Mouse (Mus musculus) lung, postnatal 0 days (tissue): ENCODE measurements around the gene 1700014D04Rik. TPM values are rescaled to one million over a fixed set of nuclear protein-coding genes. Genes with fewer than 3 reads are reported as not detected.
"Not testable (repeated sequence)": the region's sequence is repeated elsewhere in the genome, so short reads cannot be mapped to it uniquely, and the experiment has no call there.

ENCODE experiments used
- ATAC-seq: fragments of 200-750 bp; cut with Nextera tagmentation; 2 replicates; pipeline ENCODE4 v1.8.0; 2017; ENCODE audit warnings: moderate library complexity
- DNase-seq: peaks from one replicate; pipeline ENCODE4 v3.0.0-alpha.2; 2016; ENCODE audit warnings: low spot score
- H3K27ac ChIP-seq: fragments of 300-500 bp; sonication (generic); 2 replicates; pipeline ENCODE4 v1.5.1; 2014; ENCODE audit warnings: antibody characterized with exemption, mild to moderate bottlenecking, low read length, mixed read lengths
- H3K27me3 ChIP-seq: fragments of 300-500 bp; sonication (generic); replicated peaks from 2 replicates; pipeline ENCODE4 v1.6.1; 2014; ENCODE audit warnings: low read length, mixed read lengths; ENCODE audit not compliant: insufficient read depth
- H3K36me3 ChIP-seq: fragments of 300-500 bp; sonication (generic); 2 replicates; pipeline ENCODE4 v1.6.1; 2014; ENCODE audit warnings: low read length, mixed read lengths; ENCODE audit not compliant: insufficient read depth
- H3K4me1 ChIP-seq: fragments of 300-500 bp; sonication (generic); 2 replicates; pipeline ENCODE4 v1.6.1; 2014; ENCODE audit warnings: antibody characterized with exemption, low read depth, low read length, mixed read lengths; ENCODE audit not compliant: insufficient read depth
- H3K4me2 ChIP-seq: fragments of 300-500 bp; sonication (generic); replicated peaks from 2 replicates; pipeline ENCODE4 v1.6.1; 2014; ENCODE audit warnings: low read depth, mild to moderate bottlenecking, low read length, moderate library complexity, mixed read lengths
- H3K4me3 ChIP-seq: fragments of 300-500 bp; sonication (generic); 2 replicates; pipeline ENCODE4 v1.5.1; 2014; ENCODE audit warnings: low read depth, low read length
- H3K9ac ChIP-seq: fragments of 300-500 bp; sonication (generic); replicated peaks from 2 replicates; pipeline ENCODE4 v1.6.1; 2014; ENCODE audit warnings: low read depth, mild to moderate bottlenecking
- H3K9me3 ChIP-seq: fragments of 300-500 bp; sonication (generic); 2 replicates; pipeline ENCODE4 v1.6.1; 2016; ENCODE audit warnings: low read length, mixed read lengths
- CTCF ChIP-seq: IDR thresholded peaks from 2 replicates; pipeline ENCODE4 v1.5.1; 2016; ENCODE audit warnings: antibody characterized with exemption, mild to moderate bottlenecking
- EP300 ChIP-seq: IDR thresholded peaks from 2 replicates; pipeline ENCODE4 v1.6.1; 2016; ENCODE audit warnings: antibody characterized with exemption, mild to moderate bottlenecking, control low read depth
- WGBS: fragments of 180-500 bp; shearing (Covaris S2); extraction: QIAGEN DNeasy Blood & Tissue Kit; methylation state at CpG from one replicate; pipeline ENCODE4 v1.1.7; 2014; 5-methylcytosine and 5-hydroxymethylcytosine counted together
- polyA plus RNA-seq: library from polyadenylated mRNA; unstranded; fragments of >200 nt; fragmentation: Nextera tagmentation; extraction: Ambion mirVana; gene quantifications from 2 replicates; pipeline ENCODE4 v1.2.1, GENCODE M21; 2015

1700014D04Rik gene
- polyA plus RNA-seq, 1 experiment from 2014 or later: 0.05 TPM

- Histone ChIP-seq H3K27ac (no peak within 1 kb of the TSS), H3K4me3 (no peak within 1 kb of the TSS), H3K9ac (no peak within 1 kb of the TSS), H3K9me3 (no peaks in the 10 kb centered on the region), H3K36me3 (no peaks in the 10 kb centered on the region), H3K4me1 (no peaks in the 10 kb centered on the region), H3K4me2 (no peak within 1 kb of the TSS), H3K27me3 (no peaks in the 10 kb centered on the region)
- 38% methylated on average over 7 of the region's 7 CpGs for WGBS
- TF ChIP-seq EP300 (no peak), CTCF (no peak)
- no peak for DNase-seq
- no peak for ATAC-seq
Measured at GRCm38 (mm10) chr13:59731652-59732051, 14.9 kb downstream of the 1700014D04Rik start, which contains the start of gene Spata31d1d. Spata31d1d (minus strand) TSS chr13:59731752.

GRCm38 (mm10) chr13:59728378-59729093, 18.0 kb downstream of the 1700014D04Rik start:
- H3K4me2 ChIP-seq: no peak overlapping the region
- H3K4me1 ChIP-seq: no peaks in the 10 kb centered on the region
- WGBS: 12% methylated on average over 7 of the region's 7 CpGs
- H3K27me3 ChIP-seq: no peaks in the 10 kb centered on the region
- H3K9me3 ChIP-seq: no peaks in the 10 kb centered on the region
- no peak overlapping the region for H3K4me3 ChIP-seq
- no peak overlapping the region for H3K27ac ChIP-seq
- peak; percentile 93 for DNase-seq
- ATAC-seq: peak; percentile 93
- no peak for TF ChIP-seq EP300
- peak; percentile 98 for TF ChIP-seq CTCF
- H3K36me3 ChIP-seq: no peaks in the 10 kb centered on the region
- no peak overlapping the region for H3K9ac ChIP-seq

- no peaks in the 10 kb centered on the region for H3K36me3 ChIP-seq
- no peak for ATAC-seq
- H3K4me3 ChIP-seq: no peak overlapping the region
- WGBS: 31% methylated on average over 29 of the region's 29 CpGs
- H3K9me3 ChIP-seq: no peaks in the 10 kb centered on the region
- TF ChIP-seq EP300: no peak
- TF ChIP-seq CTCF: no peak
- no peaks in the 10 kb centered on the region for H3K4me1 ChIP-seq
- no peak overlapping the region for H3K27ac ChIP-seq
- H3K4me2 ChIP-seq: 0 out of 2 replicates have a peak overlapping the region, but pooled peaks have one; percentile 22
- DNase-seq: no peak
- H3K9ac ChIP-seq: no peak overlapping the region
- no peaks in the 10 kb centered on the region for H3K27me3 ChIP-seq
Measured at GRCm38 (mm10) chr13:59726139-59726867, 20.2 kb downstream of the 1700014D04Rik start.

GRCm38 (mm10) chr13:59722089-59722488, 24.5 kb downstream of the 1700014D04Rik start:
- not testable (repeated sequence) for H3K9me3 ChIP-seq, H3K9ac ChIP-seq, ATAC-seq, H3K36me3 ChIP-seq, H3K27ac ChIP-seq, DNase-seq, H3K27me3 ChIP-seq, H3K4me1 ChIP-seq, H3K4me2 ChIP-seq, H3K4me3 ChIP-seq
- 59% methylated on average over 1 of the region's 1 CpGs for WGBS

GRCm38 (mm10) chr13:59719475-59719874, 27.1 kb downstream of the 1700014D04Rik start:
- Histone ChIP-seq H3K4me2 (no peak overlapping the region), H3K4me1 (peaks cover 4% of the 10 kb centered on the region; the same call in 1 of the 2 replicates), H3K27me3 (no peaks in the 10 kb centered on the region), H3K9ac (no peak overlapping the region), H3K36me3 (no peaks in the 10 kb centered on the region), H3K9me3 (no peaks in the 10 kb centered on the region), H3K4me3 (no peak overlapping the region), H3K27ac (0 out of 2 replicates have a peak overlapping the region, but pooled peaks have one; percentile 47)
- ATAC-seq (no peak), DNase-seq (no peak)
- TF ChIP-seq EP300 (no peak), CTCF (no peak)
- WGBS: 100% methylated on average over 1 of the region's 1 CpGs

GRCm38 (mm10) chr13:59718857-59719440, 27.6 kb downstream of the 1700014D04Rik start:
- not testable (repeated sequence) for H3K4me2 ChIP-seq, H3K4me1 ChIP-seq, H3K27me3 ChIP-seq, H3K36me3 ChIP-seq, H3K9me3 ChIP-seq, H3K4me3 ChIP-seq, H3K9ac ChIP-seq
- WGBS: 18% methylated on average over 6 of the region's 6 CpGs
- 0 out of 2 replicates have a peak, but pooled peaks have one; percentile 19 for TF ChIP-seq EP300
- ATAC-seq (peak; percentile 94), DNase-seq (peak; percentile 65)
- 0 out of 2 replicates have a peak overlapping the region, but pooled peaks have one; percentile 47 for H3K27ac ChIP-seq
